In the genomic region with DNA sequence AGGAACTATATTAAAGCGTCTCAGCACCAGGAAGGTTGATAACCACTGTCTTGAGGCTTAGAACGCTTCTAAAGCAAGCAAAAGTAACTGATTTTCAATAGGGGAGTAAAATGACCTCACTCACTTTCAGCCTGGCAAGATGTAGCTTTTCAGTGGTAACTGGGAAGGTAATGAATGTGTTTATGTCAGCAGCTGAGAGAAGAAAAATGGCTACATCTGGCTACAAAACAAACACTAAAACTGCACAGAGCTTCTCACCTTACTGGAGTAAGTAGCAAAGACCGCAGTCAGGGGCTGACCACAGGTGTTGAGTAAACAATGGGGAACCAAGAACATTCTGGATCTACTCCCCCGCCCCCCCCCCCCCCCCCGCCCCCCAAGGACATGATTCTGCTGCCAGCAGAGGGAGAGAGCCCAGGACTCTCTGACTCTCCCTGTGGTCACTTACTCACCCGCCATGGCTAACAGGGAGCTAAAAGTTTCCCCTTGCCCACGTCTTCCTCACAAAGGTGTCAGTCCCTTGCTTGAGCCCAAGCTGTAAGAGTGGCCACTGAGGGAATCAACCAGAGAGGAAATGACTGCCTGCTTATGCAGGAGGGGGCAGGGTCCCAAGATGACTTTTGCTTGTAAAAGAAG, we compare ENCODE assay signal across 25 mouse cellular contexts.
DNase-seq lines count a peak whose midpoint lies in the region; ATAC-seq and TF ChIP-seq lines count a peak whose summit lies in the region.
"Had no signal": no experiment of that assay in that cellular context is flagged by ENCODE, and none has a peak within 500 bp of the region (broad histone marks: within the 10 kb centered on the region; RNA-seq: fewer than 3 reads in every experiment).

No protein-coding gene starts in this region.

- no peak for TF ChIP-seq POLR2A in embryonic fibroblast, embryonic 13.5 days (IDR thresholded peaks at IDR 0.05; ENCODE audit: low read depth, low read length)

- no peak overlapping the region for H3K9ac ChIP-seq in limb, embryonic 12.5 days (replicated peaks)
- H3K9ac ChIP-seq in heart, embryonic 12.5 days = no peak overlapping the region
- H3K9ac ChIP-seq: embryonic facial prominence, embryonic 12.5 days; forebrain, embryonic 13.5 days; hindbrain, embryonic 12.5 days; liver, embryonic 12.5 days; lung, embryonic 14.5 days; midbrain, embryonic 15.5 days; neural tube, embryonic 15.5 days had no signal

- no peak for TF ChIP-seq CTCF in embryonic fibroblast, embryonic 13.5 days (IDR thresholded peaks at IDR 0.05; ENCODE audit: borderline replicate concordance, insufficient read depth, low read length)

- peaks cover 17% of the 10 kb centered on the region for H3K4me1 ChIP-seq in limb, embryonic 12.5 days (replicated peaks)
- H3K4me1 ChIP-seq in limb, embryonic 10.5 days = peaks cover 16% of the 10 kb centered on the region
- H3K4me1 ChIP-seq in embryonic fibroblast, embryonic 13.5 days (ENCODE audit: control insufficient read depth, insufficient read depth, low read length) = peaks cover 12% of the 10 kb centered on the region
- no peaks in the 10 kb centered on the region for H3K4me1 ChIP-seq in heart, embryonic 12.5 days (replicated peaks)
- H3K4me1 ChIP-seq: embryonic facial prominence, embryonic 12.5 days; forebrain, embryonic 13.5 days; hindbrain, embryonic 12.5 days; liver, embryonic 12.5 days; midbrain, embryonic 15.5 days; neural tube, embryonic 15.5 days had no signal

- DNase-seq in limb, embryonic 10.5 days (ENCODE audit: low spot score) = no peak
- peak; percentile 49 for DNase-seq in NIH3T3 (ENCODE audit: low read depth)
- DNase-seq in embryo, embryonic 9.5 days (ENCODE audit: extremely low spot score) = no peak
- DNase-seq in urinary bladder, postnatal 10 days (ENCODE audit: low spot score) = no peak
- DNase-seq: adrenal gland, postnatal 25 days; cerebellum, adult 9-11 months; gastrocnemius, adult 2 months; heart, postnatal 10 days; lung, embryonic 14.5 days; lung, postnatal 36 days; right cerebral cortex, postnatal 14 days; thymus, postnatal 14 days had no signal

- no peaks in the 10 kb centered on the region for H3K27me3 ChIP-seq in limb, embryonic 12.5 days
- H3K27me3 ChIP-seq in limb, embryonic 10.5 days (ENCODE audit: low read depth, poor library complexity, severe bottlenecking) = no peaks in the 10 kb centered on the region
- 0 out of 2 replicates have a peak, but pooled peaks cover 6% of the 10 kb centered on the region for H3K27me3 ChIP-seq in heart, embryonic 12.5 days (replicated peaks)
- H3K27me3 ChIP-seq: embryonic facial prominence, embryonic 12.5 days; forebrain, embryonic 13.5 days; hindbrain, embryonic 12.5 days; liver, embryonic 12.5 days; midbrain, embryonic 15.5 days; neural tube, embryonic 15.5 days had no signal

- ATAC-seq in limb, embryonic 12.5 days (ENCODE audit: insufficient number of reproducible peaks, insufficient read depth, low FRiP score, low TSS enrichment, low read depth) = peak; percentile 31; the same call in 1 of the 2 replicates
- ATAC-seq in monocyte, adult 5-6 weeks (replicated peaks; ENCODE audit: insufficient number of reproducible peaks, low FRiP score, low TSS enrichment, poor library complexity, severe bottlenecking) = peak; percentile 52
- ATAC-seq in heart, embryonic 12.5 days (ENCODE audit: insufficient number of reproducible peaks, low FRiP score) = no peak
- ATAC-seq: forebrain, embryonic 13.5 days; inflammation-experienced regulatory T-cells, adult 6 months; liver, embryonic 12.5 days; midbrain, embryonic 15.5 days had no signal

- H3K27ac ChIP-seq in limb, embryonic 12.5 days = no peak overlapping the region
- no peak overlapping the region for H3K27ac ChIP-seq in limb, embryonic 10.5 days
- H3K27ac ChIP-seq in embryonic fibroblast, embryonic 13.5 days (ENCODE audit: insufficient read depth, low read length) = 0 out of 2 replicates have a peak overlapping the region, but pooled peaks have one; percentile 8
- no peak overlapping the region for H3K27ac ChIP-seq in heart, embryonic 12.5 days (ENCODE audit: poor library complexity, severe bottlenecking)
- H3K27ac ChIP-seq: embryonic facial prominence, embryonic 12.5 days; forebrain, embryonic 13.5 days; gastrocnemius, adult 2 months; hindbrain, embryonic 12.5 days; liver, embryonic 12.5 days; midbrain, embryonic 15.5 days; neural tube, embryonic 15.5 days had no signal

- no peaks in the 10 kb centered on the region for H3K36me3 ChIP-seq in limb, embryonic 12.5 days
- H3K36me3 ChIP-seq in limb, embryonic 10.5 days = no peaks in the 10 kb centered on the region
- no peaks in the 10 kb centered on the region for H3K36me3 ChIP-seq in heart, embryonic 12.5 days
- H3K36me3 ChIP-seq: embryonic facial prominence, embryonic 12.5 days; hindbrain, embryonic 12.5 days; liver, embryonic 12.5 days; midbrain, embryonic 15.5 days; neural tube, embryonic 15.5 days had no signal

- H3K4me3 ChIP-seq in limb, embryonic 12.5 days (replicated peaks) = no peak overlapping the region
- H3K4me3 ChIP-seq in limb, embryonic 10.5 days = no peak overlapping the region
- H3K4me3 ChIP-seq in embryonic fibroblast, embryonic 13.5 days (ENCODE audit: insufficient read depth, low read length) = no peak overlapping the region
- no peak overlapping the region for H3K4me3 ChIP-seq in heart, embryonic 12.5 days
- H3K4me3 ChIP-seq: embryonic facial prominence, embryonic 12.5 days; erythroblast, embryonic 14.5 days; forebrain, embryonic 13.5 days; gastrocnemius, adult 2 months; hindbrain, embryonic 12.5 days; liver, embryonic 12.5 days; midbrain, embryonic 15.5 days; neural tube, embryonic 15.5 days had no signal

- no peak overlapping the region for H3K4me2 ChIP-seq in limb, embryonic 12.5 days
- no peak overlapping the region for H3K4me2 ChIP-seq in heart, embryonic 12.5 days
- H3K4me2 ChIP-seq: embryonic facial prominence, embryonic 12.5 days; forebrain, embryonic 13.5 days; heart, embryonic 11.5 days; hindbrain, embryonic 12.5 days; liver, embryonic 12.5 days; lung, embryonic 14.5 days; midbrain, embryonic 15.5 days; neural tube, embryonic 15.5 days had no signal

- H3K9me3 ChIP-seq in limb, embryonic 12.5 days = no peaks in the 10 kb centered on the region
- no peaks in the 10 kb centered on the region for H3K9me3 ChIP-seq in limb, embryonic 10.5 days (replicated peaks)
- no peaks in the 10 kb centered on the region for H3K9me3 ChIP-seq in heart, embryonic 12.5 days (replicated peaks)
- H3K9me3 ChIP-seq: embryonic facial prominence, embryonic 12.5 days; forebrain, embryonic 13.5 days; hindbrain, embryonic 12.5 days; liver, embryonic 12.5 days; midbrain, embryonic 15.5 days; neural tube, embryonic 15.5 days had no signal

- 30% methylated on average over 7 of the region's 7 CpGs for WGBS in limb, embryonic 12.5 days
- 50% methylated on average over 7 of the region's 7 CpGs for WGBS in limb, embryonic 10.5 days
- 45% methylated on average over 6 of the region's 7 CpGs for WGBS in heart, embryonic 12.5 days
